Mouse (Mus musculus): ENCODE measurements around the gene Prokr1.

- TF ChIP-seq CTCF (IDR thresholded peaks at IDR 0.05; ENCODE audit: borderline replicate concordance, extremely low read depth, insufficient read depth, insufficient read length), result no peak
- no peak for TF ChIP-seq POLR2A (IDR thresholded peaks at IDR 0.05; ENCODE audit: borderline replicate concordance, extremely low read depth, insufficient read depth, insufficient read length, poor library complexity, severe bottlenecking)
Observed at GRCm38 (mm10) chr6:87597116-87597833, 6.7 kb upstream of the Prokr1 start.

Data from brain, embryonic 14.5 days (tissue).